Mouse (Mus musculus) MEL (cell line): Measurements from ENCODE around the gene Mob3b. TPM values are rescaled to one million over a fixed set of nuclear protein-coding genes. Genes with fewer than 3 reads are reported as not detected.

Experiments
- DNase-seq: peaks from one replicate; pipeline ENCODE4 v3.0.0; 2011; ENCODE audit warnings: low read depth, low spot score
- H3K27ac ChIP-seq: 2 replicates; pipeline ENCODE4 v1.5.1; 2012; ENCODE audit warnings: low read depth, mild to moderate bottlenecking, control low read depth, low read length, moderate library complexity; ENCODE audit not compliant: control insufficient read depth
- H3K27me3 ChIP-seq, 2 experiments: fragments of 150-350 bp in 1 of 2; sonication (generic) in 1 of 2; 2 replicates each; pipeline ENCODE4 v1.6.1; 2012; ENCODE audit warnings: low read length in 2 of 2, mild to moderate bottlenecking in 2 of 2, improper control_type of control experiment in 1 of 2, moderate library complexity in 1 of 2; ENCODE audit not compliant: insufficient read depth in 2 of 2, control insufficient read depth in 1 of 2
- H3K36me3 ChIP-seq, 2 experiments: 2 replicates each; pipeline ENCODE4 v1.6.1; 2012 to 2014; ENCODE audit warnings: low read length in 2 of 2, improper control_type of control experiment in 1 of 2, inconsistent platforms in 1 of 2, mild to moderate bottlenecking in 1 of 2; ENCODE audit not compliant: insufficient read depth in 2 of 2, control insufficient read depth in 1 of 2
- H3K4me1 ChIP-seq, 2 experiments: fragments of 150-350 bp in 1 of 2; sonication (generic) in 1 of 2; 2 replicates each; pipeline ENCODE4 v1.6.1; 2012; ENCODE audit warnings: low read length in 2 of 2, improper control_type of control experiment in 1 of 2, mild to moderate bottlenecking in 1 of 2; ENCODE audit not compliant: insufficient read depth in 2 of 2, control insufficient read depth in 1 of 2
- H3K4me3 ChIP-seq, 2 experiments: fragments of 150-350 bp in 1 of 2; sonication (generic) in 1 of 2; 2 replicates each; pipeline ENCODE4 v1.5.1; 2012; ENCODE audit warnings: low read depth in 2 of 2, low read length in 2 of 2, mild to moderate bottlenecking in 2 of 2, moderate library complexity in 2 of 2, control low read depth in 1 of 2, improper control_type of control experiment in 1 of 2; ENCODE audit not compliant: control insufficient read depth in 1 of 2, insufficient read depth in 1 of 2
- H3K79me2 ChIP-seq: 2 replicates; pipeline ENCODE4 v1.6.1; 2012; ENCODE audit warnings: mild to moderate bottlenecking, low read length, moderate library complexity; ENCODE audit not compliant: control insufficient read depth, poor library complexity, insufficient read depth
- H3K9ac ChIP-seq: 2 replicates; pipeline ENCODE4 v1.6.1; 2012; ENCODE audit warnings: low read depth, mild to moderate bottlenecking, control low read depth, low read length, moderate library complexity; ENCODE audit not compliant: control insufficient read depth, poor library complexity, severe bottlenecking
- H3K9me3 ChIP-seq: fragments of 150-350 bp; sonication (generic); replicated peaks from 2 replicates; pipeline ENCODE4 v1.6.1; 2012; ENCODE audit warnings: mild to moderate bottlenecking, low read length, improper control_type of control experiment, moderate library complexity; ENCODE audit not compliant: insufficient read depth
- CHD1 ChIP-seq: IDR thresholded peaks from 2 replicates; pipeline ENCODE4 v1.6.1; 2012; ENCODE audit warnings: low read depth, mild to moderate bottlenecking, inconsistent platforms, low read length, improper control_type of control experiment
- E2F4 ChIP-seq: IDR thresholded peaks from 2 replicates; pipeline ENCODE4 v1.6.1; 2011; ENCODE audit warnings: low read depth, low read length, improper control_type of control experiment, borderline replicate concordance
- ELF1 ChIP-seq: IDR thresholded peaks from 2 replicates; pipeline ENCODE4 v1.6.1; 2014; ENCODE audit warnings: low read depth, mild to moderate bottlenecking, inconsistent platforms, low read length, improper control_type of control experiment, moderate library complexity
- ETS1 ChIP-seq: IDR thresholded peaks from 2 replicates; pipeline ENCODE4 v1.6.1; 2012; ENCODE audit warnings: low read depth, mild to moderate bottlenecking, inconsistent platforms, low read length, improper control_type of control experiment, moderate library complexity
- GATA1 ChIP-seq: IDR thresholded peaks from 2 replicates; pipeline ENCODE4 v1.6.1; 2011; ENCODE audit warnings: low read depth, low read length, improper control_type of control experiment
- JUND ChIP-seq: IDR thresholded peaks from 2 replicates; pipeline ENCODE4 v1.6.1; 2011; ENCODE audit warnings: low read depth, mild to moderate bottlenecking, improper control_type of control experiment, low read length
- KAT2A ChIP-seq: conservative IDR thresholded peaks from 2 replicates; pipeline ENCODE4 v1.6.1; 2012; ENCODE audit warnings: low read depth, low read length, improper control_type of control experiment, inconsistent platforms
- MAX ChIP-seq: IDR thresholded peaks from 2 replicates; pipeline ENCODE4 v1.6.1; 2011; ENCODE audit warnings: low read length, improper control_type of control experiment
- MAZ ChIP-seq: IDR thresholded peaks from 2 replicates; pipeline ENCODE4 v1.6.1; 2012; ENCODE audit warnings: low read depth, mild to moderate bottlenecking, inconsistent platforms, low read length, improper control_type of control experiment
- MEF2A ChIP-seq: IDR thresholded peaks from 2 replicates; pipeline ENCODE4 v1.6.1; 2014; ENCODE audit warnings: low read depth, mild to moderate bottlenecking, inconsistent platforms, low read length, improper control_type of control experiment; ENCODE audit not compliant: poor library complexity, insufficient replicate concordance, severe bottlenecking; ENCODE audit errors: extremely low read depth
- NELFE ChIP-seq: IDR thresholded peaks from 2 replicates; pipeline ENCODE4 v1.6.1; 2011; ENCODE audit warnings: low read depth, low read length, improper control_type of control experiment
- NRF1 ChIP-seq: IDR thresholded peaks from 2 replicates; pipeline ENCODE4 v1.6.1; 2014; ENCODE audit warnings: low read depth, mild to moderate bottlenecking, inconsistent platforms, low read length, improper control_type of control experiment, moderate library complexity; ENCODE audit not compliant: poor library complexity, insufficient read depth, severe bottlenecking
- RAD21 ChIP-seq: IDR thresholded peaks from 2 replicates; pipeline ENCODE4 v1.6.1; 2011; ENCODE audit warnings: mild to moderate bottlenecking, low read depth, low read length, improper control_type of control experiment
- RCOR1 ChIP-seq: IDR thresholded peaks from 2 replicates; pipeline ENCODE4 v1.6.1; 2012; ENCODE audit warnings: low read depth, mild to moderate bottlenecking, inconsistent platforms, low read length, improper control_type of control experiment
- SIN3A ChIP-seq: IDR thresholded peaks from 2 replicates; pipeline ENCODE4 v1.6.1; 2012; ENCODE audit warnings: low read length, improper control_type of control experiment, inconsistent platforms
- TAL1 ChIP-seq: IDR thresholded peaks from 2 replicates; pipeline ENCODE4 v1.6.1; 2012; ENCODE audit warnings: mild to moderate bottlenecking, inconsistent platforms, low read length, moderate library complexity, mixed read lengths
- TBP ChIP-seq: IDR thresholded peaks from 2 replicates; pipeline ENCODE4 v1.8.0; 2011; ENCODE audit warnings: low read depth, low read length, improper control_type of control experiment
- TCF12 ChIP-seq: IDR thresholded peaks from 2 replicates; pipeline ENCODE4 v1.6.1; 2014; ENCODE audit warnings: low read depth, mild to moderate bottlenecking, inconsistent platforms, low read length, improper control_type of control experiment, moderate library complexity
- UBTF ChIP-seq: IDR thresholded peaks from 2 replicates; pipeline ENCODE4 v1.6.1; 2012; ENCODE audit warnings: low read depth, mild to moderate bottlenecking, inconsistent platforms, low read length, improper control_type of control experiment, moderate library complexity, borderline replicate concordance; ENCODE audit not compliant: insufficient read depth
- USF1 ChIP-seq: IDR thresholded peaks from 2 replicates; pipeline ENCODE4 v1.6.1; 2014; ENCODE audit warnings: low read depth, mild to moderate bottlenecking, inconsistent platforms, low read length, improper control_type of control experiment, moderate library complexity
- USF2 ChIP-seq, 2 experiments: IDR thresholded peaks; 2 replicates each; pipeline ENCODE4 v1.6.1; 2011 to 2012; ENCODE audit warnings: improper control_type of control experiment in 2 of 2, low read length in 2 of 2, borderline replicate concordance in 1 of 2, inconsistent platforms in 1 of 2, low read depth in 1 of 2, mild to moderate bottlenecking in 1 of 2; ENCODE audit not compliant: insufficient read depth in 1 of 2
- ZC3H11A ChIP-seq: IDR thresholded peaks from 2 replicates; pipeline ENCODE4 v1.6.1; 2012; ENCODE audit warnings: low read depth, mild to moderate bottlenecking, inconsistent platforms, low read length, improper control_type of control experiment
- ZKSCAN1 ChIP-seq: IDR thresholded peaks from 2 replicates; pipeline ENCODE4 v1.6.1; 2012; ENCODE audit warnings: low read depth, mild to moderate bottlenecking, inconsistent platforms, low read length, improper control_type of control experiment, moderate library complexity
- ZNF384 ChIP-seq: IDR thresholded peaks from 2 replicates; pipeline ENCODE4 v1.6.1; 2012; ENCODE audit warnings: low read depth, mild to moderate bottlenecking, inconsistent platforms, low read length, improper control_type of control experiment
- polyA plus RNA-seq, 2 experiments: library from polyadenylated mRNA; stranded (reverse) in 1 of 2; unstranded in 1 of 2; fragments of >175 nt in 1 of 2; fragments of >200 nt in 1 of 2; gene quantifications; 2 replicates each; pipeline versions ENCODE4 v1.2.1 to v1.2.4; 2012; ENCODE audit warnings: low replicate concordance in 2 of 2, low read depth in 1 of 2; ENCODE audit not compliant: insufficient read length in 2 of 2, insufficient read depth in 1 of 2, missing spikeins in 1 of 2
- total RNA-seq: library from RNA; depleted of rRNA; stranded (reverse); fragments of 300-350 nt; gene quantifications from 2 replicates; pipeline ENCODE4 v1.2.3, GENCODE M21; 2012

The Mob3b gene
- total and polyA plus RNA-seq, 3 experiments: 3.8 to 4.2 TPM; not detected in 1

GRCm38 (mm10) chr4:35031623-35032022, 125.7 kb downstream of the Mob3b start:
- Histone ChIP-seq H3K4me3 (no peak overlapping the region), H3K27ac (no peak overlapping the region), H3K9ac (no peak overlapping the region), H3K27me3 (no peaks in the 10 kb centered on the region), H3K36me3 (peaks cover 0 to 6% of the 10 kb centered on the region in 2 experiments; a peak in 1 of 4 replicates), H3K79me2 (no peaks in the 10 kb centered on the region), H3K9me3 (no peaks in the 10 kb centered on the region), H3K4me1 (no peaks in the 10 kb centered on the region; a peak in 1 of 4 replicates)
- DNase-seq: peak; percentile 24
- TF ChIP-seq NRF1: no peak
- TF ChIP-seq UBTF: no peak
- no peak for TF ChIP-seq CHD1
- no peak for TF ChIP-seq KAT2A
- TF ChIP-seq GATA1: 0 out of 2 replicates have a peak, but pooled peaks have one; percentile 23

DNA sequence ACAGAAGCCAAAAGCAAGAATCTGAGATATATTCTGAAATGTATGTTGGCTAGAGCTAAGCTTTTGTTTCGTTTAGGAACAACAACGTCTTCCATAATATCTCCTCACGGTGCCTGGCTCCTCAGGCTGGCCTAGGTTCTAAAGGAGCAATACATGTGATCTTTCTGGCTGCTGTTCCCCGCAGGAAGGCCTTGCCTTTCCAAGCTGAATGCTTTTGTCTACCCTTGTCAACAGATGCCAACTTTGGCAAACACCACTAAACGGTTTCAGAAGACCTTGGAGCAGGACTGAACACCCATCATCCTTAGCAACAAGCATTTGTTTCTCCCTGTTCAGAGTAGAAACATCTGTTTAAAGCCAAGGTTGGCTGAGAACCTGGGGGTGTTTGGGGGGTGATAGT, 126.1 kb downstream of the Mob3b start:
- Histone ChIP-seq H3K4me1 (no peaks in the 10 kb centered on the region; a peak in 1 of 4 replicates), H3K27ac (no peak overlapping the region), H3K4me3 (no peak overlapping the region), H3K9ac (no peak overlapping the region), H3K79me2 (no peaks in the 10 kb centered on the region), H3K27me3 (no peaks in the 10 kb centered on the region), H3K9me3 (no peaks in the 10 kb centered on the region), H3K36me3 (peaks cover 0 to 6% of the 10 kb centered on the region in 2 experiments; a peak in 1 of 4 replicates)
- DNase-seq: no peak
- TF ChIP-seq USF2 (IDR thresholded peaks at IDR 0.05; ENCODE audit: borderline replicate concordance in 1 of 2, insufficient read depth in 1 of 2, low read depth in 1 of 2, low read length in 2 of 2) (no peak), UBTF (no peak), ELF1 (no peak), MAX (no peak), ZC3H11A (no peak), NELFE (no peak), E2F4 (no peak), RCOR1 (no peak), ETS1 (no peak)

DNA sequence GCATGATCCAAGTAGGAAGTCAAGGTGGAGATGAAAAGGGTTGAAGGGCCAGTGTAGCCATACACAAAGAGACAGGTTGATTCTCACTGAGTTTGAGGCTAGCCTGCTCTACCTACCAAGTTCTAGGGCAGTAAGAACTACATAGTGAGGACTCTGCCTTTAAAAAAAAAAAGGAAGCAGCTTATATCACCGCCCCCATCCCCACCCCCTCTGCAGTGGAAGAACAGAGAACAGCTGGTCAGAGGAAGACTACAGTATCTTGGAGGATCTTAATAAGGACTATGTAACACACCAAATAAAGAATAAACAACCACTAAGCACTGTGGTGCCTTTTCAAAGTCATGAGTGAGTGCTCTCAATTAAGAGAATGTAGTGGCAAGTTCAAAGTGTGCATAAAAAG, 138.9 kb downstream of the Mob3b start:
- Histone ChIP-seq H3K27me3 (no peaks in the 10 kb centered on the region), H3K4me1 (peaks cover 0 to 5% of the 10 kb centered on the region in 2 experiments; a peak in 1 of 4 replicates), H3K4me3 (no peak overlapping the region), H3K36me3 (peaks cover 0 to 7% of the 10 kb centered on the region in 2 experiments; a peak in 2 of 4 replicates), H3K27ac (no peak overlapping the region), H3K79me2 (no peaks in the 10 kb centered on the region), H3K9ac (no peak overlapping the region), H3K9me3 (no peaks in the 10 kb centered on the region)
- no peak for TF ChIP-seq TCF12
- TF ChIP-seq ZKSCAN1: no peak
- TF ChIP-seq TBP: no peak
- TF ChIP-seq JUND: no peak
- 0 out of 2 replicates have a peak, but pooled peaks have one; percentile 27 for TF ChIP-seq MAZ
- 0 out of 2 replicates have a peak, but pooled peaks have one; percentile 19 for TF ChIP-seq GATA1
- TF ChIP-seq MEF2A: no peak
- no peak for TF ChIP-seq TAL1
- peak; percentile 73 for TF ChIP-seq SIN3A
- no peak for TF ChIP-seq USF1
- TF ChIP-seq RAD21: no peak
- peak; percentile 60 for TF ChIP-seq ETS1
- TF ChIP-seq ZNF384: peak; percentile 94
- DNase-seq: peak; percentile 70
